Mouse (Mus musculus) cortical plate, adult 2 months (tissue): ENCODE results near the gene Pex14.

Source experiments
- CTCF ChIP-seq: fragments of 200-500 bp; IDR thresholded peaks from 2 replicates; pipeline ENCODE4 v1.5.1; 2011; ENCODE audit warnings: mild to moderate bottlenecking, control low read depth, low read length; ENCODE audit not compliant: insufficient read depth; ENCODE audit errors: extremely low read depth
- POLR2A ChIP-seq: fragments of 200-500 bp; IDR thresholded peaks from 2 replicates; pipeline ENCODE4 v1.6.1; 2011; ENCODE audit warnings: mild to moderate bottlenecking, low read length, control low read depth; ENCODE audit not compliant: insufficient read depth; ENCODE audit errors: extremely low read depth

GRCm38 (mm10) chr4:149126663-149127062 is 27.0 kb upstream of the Pex14 start, which contains the start of gene Cort:
- TF ChIP-seq CTCF (no peak), POLR2A (no peak)
